Mouse (Mus musculus) spleen, postnatal 36 days (tissue): Measurements from ENCODE around the gene Snrpa.
A peak's percentile ranks its signal among the peaks of the same experiment; 100 is the strongest.

Experiments used
- DNase-seq, 2 experiments: peaks; one replicate each; pipeline ENCODE4 v3.0.0; 2022; ENCODE audit warnings: low spot score in 2 of 2, mixed read lengths in 1 of 2

The Snrpa gene

DNA sequence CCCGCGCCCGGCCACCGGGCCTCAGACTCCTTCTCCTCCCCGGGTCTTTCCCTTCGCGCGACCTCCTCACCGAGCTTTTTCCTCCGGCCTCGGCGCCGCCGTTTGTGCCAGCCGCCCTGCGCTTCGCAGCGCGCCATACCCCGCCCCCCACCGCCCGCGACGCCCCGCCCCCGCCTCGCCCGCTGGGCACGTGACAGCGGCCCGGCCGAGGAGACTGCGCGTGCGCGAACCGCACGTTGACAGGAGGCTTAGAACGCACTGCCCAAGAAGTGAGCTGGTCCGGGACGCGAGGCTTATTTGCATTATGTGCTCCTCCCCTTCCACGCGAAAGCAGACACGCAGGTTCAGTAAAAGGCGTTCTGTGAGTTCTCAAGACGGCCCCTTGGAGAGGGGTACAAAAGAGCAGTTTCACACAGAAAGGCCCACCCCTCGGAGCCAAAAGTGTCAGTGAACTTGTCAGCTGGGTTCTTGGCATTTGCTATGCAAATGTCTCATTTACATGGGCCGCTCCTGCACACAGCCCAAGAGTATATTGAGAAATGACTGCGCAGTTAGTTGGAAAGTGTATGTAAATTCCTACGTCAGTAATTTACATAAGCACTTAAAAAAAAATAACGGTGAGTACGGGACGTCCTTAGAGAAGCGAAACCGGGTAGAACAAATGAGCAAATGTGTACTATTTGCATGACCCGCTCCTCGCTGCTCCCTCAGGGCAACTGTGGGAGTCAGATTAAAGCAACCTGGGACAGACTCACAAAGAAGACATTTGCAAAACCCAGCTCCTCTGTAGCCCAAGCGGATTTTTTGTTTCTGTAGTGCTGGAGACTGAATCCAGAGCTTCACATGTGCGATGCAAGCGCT, 29.2 kb downstream of the Snrpa start, which contains the start of gene Egln2:
Egln2 (minus strand) TSS at position 189 of the 861 bp plus-strand sequence.
- DNase-seq = peak; percentile 94 to 95

- DNase-seq = peak; percentile 86 to 87
Measured at GRCm38 (mm10) chr7:27166229-27166613, 29.9 kb downstream of the Snrpa start.

- no peak for DNase-seq
Measured at GRCm38 (mm10) chr7:27165696-27166095, 30.4 kb downstream of the Snrpa start.

DNA sequence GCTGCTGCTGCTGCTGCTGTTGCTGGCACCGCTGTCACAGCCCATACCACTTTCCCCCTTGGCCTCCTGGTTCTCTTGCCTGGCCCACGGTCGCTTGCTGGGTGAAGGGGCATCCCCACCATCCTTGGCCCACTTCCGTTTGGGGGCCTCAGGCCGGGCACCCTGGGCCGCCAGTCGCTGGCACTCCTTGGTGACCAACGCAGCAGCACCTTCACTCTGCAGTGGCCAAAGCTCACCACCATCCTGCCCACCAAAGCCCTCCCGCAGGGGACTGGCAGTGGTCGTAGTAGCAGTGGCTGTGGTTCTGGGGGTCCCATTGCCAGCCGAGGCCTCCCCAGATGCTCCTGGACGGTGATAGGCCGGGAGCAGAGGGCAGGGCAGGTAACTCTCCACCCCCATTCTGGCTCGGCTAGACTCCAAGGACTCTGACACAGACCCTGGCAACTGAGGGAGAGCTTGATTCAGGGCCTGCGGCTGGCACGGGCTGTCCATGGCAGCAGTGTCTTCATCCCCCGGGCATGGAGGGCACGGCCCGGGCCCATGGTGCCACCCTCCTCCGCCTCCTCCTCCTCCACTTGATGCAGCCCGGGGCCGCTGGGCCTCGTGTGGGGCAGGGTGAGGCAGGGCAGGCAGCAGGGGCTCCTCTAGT, 30.9 kb downstream of the Snrpa start:
- DNase-seq = peak in 1 of 2 experiments; percentile 19

- DNase-seq = no peak
Measured at GRCm38 (mm10) chr7:27164112-27164947, 31.7 kb downstream of the Snrpa start.

- DNase-seq = no peak
Measured at GRCm38 (mm10) chr7:27163450-27163805, 32.6 kb downstream of the Snrpa start.

- no peak for DNase-seq
Measured at GRCm38 (mm10) chr7:27162780-27163449, 33.2 kb downstream of the Snrpa start.

DNA sequence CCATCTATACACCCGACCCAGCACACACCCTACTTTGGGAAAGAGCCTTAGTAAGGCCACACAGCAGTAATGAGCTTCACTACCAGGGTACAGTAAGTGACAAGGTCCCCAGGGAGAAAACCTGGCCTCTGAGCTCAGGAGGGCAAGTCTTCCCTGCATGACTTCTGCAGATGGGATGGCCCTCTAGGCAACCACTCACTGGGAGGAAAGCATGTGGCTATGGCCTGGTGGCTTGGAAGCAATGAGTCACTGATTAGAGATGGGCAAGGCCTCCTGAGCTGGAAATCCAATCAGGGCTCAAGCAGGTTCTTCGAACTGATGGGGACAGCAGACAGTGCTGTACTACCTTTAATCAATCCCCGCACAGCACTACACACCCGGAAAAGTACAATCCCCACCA, 34.3 kb downstream of the Snrpa start:
- no peak for DNase-seq

- DNase-seq = no peak
Measured at GRCm38 (mm10) chr7:27160921-27161320, 35.1 kb downstream of the Snrpa start.

GRCm38 (mm10) chr7:27159882-27160281, 36.2 kb downstream of the Snrpa start:
- peak; percentile 84 to 86 for DNase-seq

DNA sequence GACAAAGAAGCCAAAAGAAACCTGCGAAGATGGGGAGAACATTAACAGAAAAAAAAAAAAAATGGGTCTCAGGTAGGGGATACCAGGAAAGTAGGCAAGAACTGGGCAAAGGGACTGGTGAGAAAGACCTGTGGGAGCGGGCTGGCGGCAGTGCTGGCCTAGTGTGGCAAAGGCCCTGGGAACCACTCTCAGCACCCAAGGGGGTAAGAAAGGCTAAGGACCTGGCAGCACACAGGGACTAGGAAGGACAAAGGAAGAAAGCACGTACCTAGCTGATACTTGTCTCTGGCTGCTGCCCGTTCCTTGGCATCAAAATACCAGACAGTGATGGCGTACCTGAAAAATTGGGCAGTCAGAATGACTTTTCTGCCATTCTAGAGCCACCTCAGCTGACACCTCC, 36.8 kb downstream of the Snrpa start:
- DNase-seq = no peak

DNA sequence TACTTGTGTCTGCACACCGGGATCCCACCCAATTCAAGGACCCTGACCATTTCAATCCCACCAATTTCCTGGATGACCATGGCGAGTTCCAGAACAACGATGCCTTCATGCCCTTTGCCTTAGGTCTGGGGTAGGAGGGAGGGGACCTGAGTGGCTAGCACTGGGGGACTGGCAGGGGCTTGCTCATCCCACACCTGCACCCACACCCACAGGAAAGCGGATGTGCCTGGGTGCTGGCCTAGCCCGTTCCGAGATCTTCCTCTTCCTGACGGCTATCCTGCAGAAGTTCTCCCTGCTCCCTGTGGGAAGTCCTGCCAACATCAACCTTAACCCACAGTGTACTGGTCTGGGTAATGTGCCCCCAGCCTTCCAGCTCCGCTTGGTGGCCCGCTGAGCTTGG, 37.9 kb downstream of the Snrpa start:
- DNase-seq = no peak

DNA sequence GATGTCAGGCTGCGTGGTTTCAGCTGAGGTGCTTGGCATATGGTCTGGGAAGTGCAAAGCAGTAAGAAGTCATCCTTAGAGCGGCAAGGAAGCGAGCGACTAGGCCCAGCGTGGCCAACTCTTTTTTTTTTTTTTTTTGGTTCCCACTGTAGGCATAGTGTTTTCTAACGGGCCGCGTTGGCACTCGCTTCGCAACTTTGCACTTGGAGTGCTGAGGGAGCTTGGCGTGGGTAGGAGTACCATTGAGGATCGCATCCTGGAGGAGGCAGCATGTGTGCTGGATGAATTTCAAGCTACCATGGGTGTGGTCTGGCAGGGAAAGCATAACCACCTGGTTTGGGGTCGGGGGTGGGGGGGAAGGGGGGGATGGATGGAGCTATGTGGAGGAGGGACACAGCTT, 40.1 kb downstream of the Snrpa start:
- no peak for DNase-seq

DNA sequence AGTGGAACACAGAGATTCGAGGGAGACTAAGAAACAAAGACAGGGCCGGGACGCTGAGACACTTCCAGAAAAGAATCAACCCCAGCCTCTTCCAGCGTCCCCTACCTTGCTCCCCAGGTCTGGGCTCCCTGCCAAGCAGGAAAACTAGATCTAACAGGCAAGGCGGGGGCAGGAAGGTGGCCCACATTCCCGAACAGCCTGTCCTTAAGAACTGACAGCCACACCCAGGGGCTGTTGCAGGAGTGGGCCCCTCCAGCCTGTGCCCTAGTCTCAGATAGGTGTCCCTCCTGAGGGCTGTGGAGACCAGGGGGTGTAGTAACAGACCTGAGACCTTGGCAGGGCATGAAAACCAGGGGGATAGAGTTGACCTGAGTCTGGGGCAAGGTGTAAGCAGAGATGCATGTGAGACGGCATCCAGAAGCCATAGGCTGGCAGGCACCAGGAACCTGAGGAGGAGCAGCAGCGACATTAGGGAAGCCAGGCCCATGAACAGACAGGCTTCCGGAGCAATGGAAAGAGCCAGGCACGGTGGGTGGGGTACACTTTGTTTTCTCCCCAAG, 42.8 kb downstream of the Snrpa start, which contains the start of gene Cyp2t4:
Cyp2t4 (plus strand) TSS at position 510 of the 560 bp plus-strand sequence.
- no peak for DNase-seq
